Mouse (Mus musculus) erythroid progenitor cell, adult 5-6 weeks (primary cell): ENCODE measurements around the gene Adnp. TPM values are rescaled to one million over a fixed set of nuclear protein-coding genes. Genes with fewer than 3 reads are reported as not detected.

Experiments used
- ATAC-seq: replicated peaks from 2 replicates; pipeline ENCODE4 v1.8.0; 2016; ENCODE audit warnings: moderate number of reproducible peaks, mild to moderate bottlenecking, moderate TSS enrichment, inconsistent platforms; ENCODE audit not compliant: poor library complexity, low FRiP score, severe bottlenecking
- total RNA-seq, 2 experiments: library from RNA; stranded (forward) in 1 of 2; stranded (reverse) in 1 of 2; fragments of 150-400 nt in 1 of 2; fragments of 186-747, 209-891 nt in 1 of 2; gene quantifications; 2 replicates each; pipeline versions ENCODE4 v1.2.3 to v1.2.4; 2015 to 2017; ENCODE audit warnings: low replicate concordance in 2 of 2

Gene Adnp
- total RNA-seq (2015; ENCODE audit: low replicate concordance), result 18.0 and 38.1 TPM in 2 replicates
- 0.53 and 17.5 TPM in 2 replicates for total RNA-seq (2017; ENCODE audit: low replicate concordance)

DNA sequence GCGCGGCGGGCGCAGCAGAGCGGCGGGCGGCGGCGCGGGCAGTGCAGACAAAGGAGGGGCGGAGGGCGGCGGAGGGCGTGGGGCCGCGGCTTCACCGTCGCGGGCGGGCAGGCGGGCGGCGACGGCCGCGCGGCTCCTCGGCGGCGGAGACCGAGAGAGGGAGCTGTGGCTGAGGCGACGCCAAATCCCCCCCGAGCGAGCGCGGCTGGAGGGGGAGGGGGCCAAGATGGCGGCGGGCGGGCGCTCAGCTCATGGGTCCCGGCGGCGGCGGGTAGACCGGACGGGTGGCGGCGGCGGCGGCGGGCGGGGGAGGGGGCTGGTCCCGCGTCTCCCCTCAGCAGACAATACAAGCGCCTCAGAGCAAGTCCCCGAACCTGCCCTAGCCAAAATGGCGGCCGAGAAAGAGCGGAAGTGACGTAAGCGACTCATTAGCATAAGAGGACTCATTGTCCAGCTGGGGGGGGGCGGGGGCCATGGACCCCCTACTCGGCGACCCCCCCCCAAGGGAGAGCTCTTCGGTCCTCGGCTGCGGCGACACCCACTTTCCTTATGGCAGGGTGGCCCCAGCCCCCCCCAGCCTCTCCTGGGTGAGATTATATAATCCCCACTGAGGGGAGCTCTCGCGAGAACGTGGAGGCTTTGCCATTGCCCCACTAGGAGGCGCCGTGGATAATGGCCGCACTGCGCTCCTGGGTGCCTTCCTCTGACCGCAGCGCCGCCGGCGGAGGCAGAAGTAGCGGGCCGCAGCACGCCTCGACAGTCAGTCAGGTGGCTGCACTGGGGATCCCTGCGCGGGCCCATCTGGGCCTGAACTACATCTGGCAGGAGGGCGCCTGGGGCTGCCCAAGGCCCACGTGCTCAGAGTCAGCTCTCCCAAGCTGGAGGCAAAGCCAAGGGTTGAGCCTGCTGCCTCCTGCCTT, at the start of gene Adnp:
Gene Adnp, minus strand, starts transcription at position 388 of the 920 bp plus-strand sequence.
- ATAC-seq, result peak; percentile 91

DNA sequence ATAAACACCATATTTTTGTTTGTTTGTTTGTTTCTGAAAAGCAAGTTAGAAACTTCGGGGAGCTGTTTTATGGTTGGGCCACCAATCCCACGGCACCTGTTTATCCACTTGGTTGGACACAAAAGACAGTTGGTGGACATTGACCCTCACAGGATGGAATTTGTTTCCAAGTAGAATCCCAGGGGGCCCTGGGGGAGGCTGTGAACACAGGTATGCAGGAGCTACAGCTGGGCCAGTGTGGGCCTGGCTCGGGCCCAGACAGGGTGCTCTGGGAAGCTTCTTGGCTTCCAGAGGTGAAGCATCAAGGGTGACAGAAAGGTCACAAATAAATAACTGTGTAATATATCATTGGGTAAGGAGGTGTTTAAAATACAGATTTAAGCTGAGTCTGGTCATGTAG, 49.6 kb upstream of the Adnp start:
- no peak for ATAC-seq

DNA sequence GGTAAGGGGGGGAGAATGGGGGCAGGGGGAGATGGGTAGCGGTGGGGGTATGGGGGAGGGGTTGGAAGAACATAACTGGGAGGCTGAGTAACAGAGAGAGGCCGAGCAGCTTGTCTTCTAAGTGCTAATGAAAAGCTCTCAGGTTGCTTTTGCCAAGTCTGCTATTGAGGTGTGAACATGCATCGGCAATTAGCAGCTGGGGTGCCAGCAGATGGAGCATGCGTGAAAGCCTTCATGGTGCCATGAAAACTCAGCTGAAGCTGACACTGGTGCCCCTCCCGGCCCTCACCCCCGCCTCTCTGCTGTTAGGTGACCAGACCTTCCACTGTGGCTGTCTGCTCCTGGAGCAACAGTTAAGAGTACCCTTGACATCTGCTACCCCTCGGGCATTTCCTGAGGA, 46.9 kb upstream of the Adnp start:
- no peak for ATAC-seq

DNA sequence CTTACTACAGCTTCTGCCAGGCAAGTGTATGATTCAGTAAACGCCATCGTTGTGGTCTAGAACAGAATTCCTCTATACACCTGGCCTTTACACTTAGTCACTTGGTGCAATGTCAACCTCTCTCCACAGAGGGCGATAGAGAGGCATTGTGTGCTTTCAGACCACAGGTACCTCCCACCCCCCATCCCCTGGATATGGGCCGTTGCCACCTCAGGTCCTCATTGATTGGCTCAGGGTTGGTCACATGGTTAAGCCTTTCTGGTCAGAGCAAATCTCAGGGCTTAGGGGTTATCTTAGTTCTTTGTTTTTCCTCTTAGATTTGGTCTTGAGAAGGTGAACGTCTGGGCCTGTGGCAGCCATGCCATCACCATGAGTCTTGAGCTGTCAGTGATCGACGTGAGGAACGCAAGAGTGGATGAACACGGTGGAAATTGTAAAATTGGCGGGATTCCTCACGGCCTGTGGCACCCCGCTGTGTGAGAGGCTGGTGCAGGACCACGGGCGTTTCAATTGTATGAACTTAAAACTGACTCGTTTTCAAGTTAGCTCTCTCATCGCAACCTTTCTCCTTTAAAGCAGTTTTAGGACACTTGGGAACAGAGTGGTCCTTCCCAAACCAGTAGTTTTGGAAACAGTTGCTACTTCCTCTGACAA, 45.9 kb upstream of the Adnp start:
- no peak for ATAC-seq

DNA sequence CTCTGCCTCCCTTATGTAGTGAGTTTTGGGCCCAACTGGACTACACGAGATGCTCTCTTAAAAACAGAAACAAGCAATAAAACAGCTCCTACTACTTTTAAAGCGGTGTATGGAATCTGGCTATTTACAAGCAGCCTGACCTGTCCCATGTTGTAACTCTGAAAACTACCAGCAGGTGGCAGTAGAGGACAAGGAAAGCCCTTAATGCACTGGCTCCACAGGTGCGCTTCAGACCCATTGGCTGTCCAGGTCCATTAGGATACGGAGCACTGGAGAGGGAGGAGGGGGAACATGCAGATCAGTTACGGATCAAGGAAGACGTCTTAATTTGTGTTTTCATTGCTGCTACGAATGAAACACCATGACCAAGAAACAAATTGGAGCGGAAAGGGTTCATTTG, 43.4 kb upstream of the Adnp start:
- peak; percentile 76; the same call in 1 of the 2 replicates for ATAC-seq

DNA sequence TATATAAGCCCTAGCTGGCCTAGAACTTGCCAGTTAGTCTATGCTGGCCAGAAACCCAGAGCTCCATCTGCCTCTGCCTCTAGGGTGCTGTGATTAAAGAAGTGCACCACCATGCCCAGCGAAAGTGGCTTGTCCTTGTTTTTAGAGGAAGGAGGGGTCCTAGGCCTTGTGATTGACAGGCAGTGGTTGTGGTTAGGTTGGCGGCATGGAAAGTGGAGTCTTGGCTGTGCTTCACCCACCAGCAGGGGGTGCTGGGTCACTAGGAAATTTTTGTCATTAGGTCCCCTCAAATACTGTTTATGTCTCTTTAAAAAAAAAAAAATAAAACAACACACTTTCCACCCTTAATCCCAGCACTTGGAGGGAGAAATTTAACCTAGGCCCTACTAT, 41.9 kb upstream of the Adnp start:
- ATAC-seq, result no peak

DNA sequence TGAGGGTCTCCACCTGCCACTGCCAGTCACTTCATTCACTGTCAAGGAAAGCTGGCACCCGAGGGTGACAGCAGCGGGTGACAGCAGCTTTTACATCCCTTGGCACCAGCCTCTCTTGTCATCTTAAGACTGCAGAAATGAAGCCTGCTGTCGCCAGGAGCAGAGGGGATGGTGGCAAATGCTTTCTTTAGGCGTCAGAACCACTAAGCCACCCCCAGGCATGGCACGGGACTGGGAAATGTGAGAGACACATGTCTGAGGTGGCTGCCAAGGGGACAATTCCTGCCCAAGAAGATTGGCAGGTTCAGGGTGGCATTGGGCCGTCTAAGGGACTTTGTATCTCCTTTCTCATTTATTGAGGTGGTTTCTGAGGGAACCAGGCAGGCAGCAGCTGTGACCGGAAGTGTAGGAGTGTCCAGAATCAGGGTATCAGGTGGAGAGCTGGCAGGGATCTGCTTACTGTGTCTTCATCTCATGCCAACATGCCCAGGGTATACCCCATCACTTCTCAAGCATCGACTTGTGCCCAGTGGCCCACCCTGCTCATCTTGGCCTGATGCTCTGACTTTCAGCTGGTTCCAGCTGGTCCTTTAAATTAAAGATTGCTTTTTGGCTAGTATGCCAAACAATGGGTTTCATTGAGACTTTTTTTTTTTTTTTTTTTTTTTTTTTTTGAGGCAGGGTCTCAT, 41.4 kb upstream of the Adnp start:
- ATAC-seq, result no peak

DNA sequence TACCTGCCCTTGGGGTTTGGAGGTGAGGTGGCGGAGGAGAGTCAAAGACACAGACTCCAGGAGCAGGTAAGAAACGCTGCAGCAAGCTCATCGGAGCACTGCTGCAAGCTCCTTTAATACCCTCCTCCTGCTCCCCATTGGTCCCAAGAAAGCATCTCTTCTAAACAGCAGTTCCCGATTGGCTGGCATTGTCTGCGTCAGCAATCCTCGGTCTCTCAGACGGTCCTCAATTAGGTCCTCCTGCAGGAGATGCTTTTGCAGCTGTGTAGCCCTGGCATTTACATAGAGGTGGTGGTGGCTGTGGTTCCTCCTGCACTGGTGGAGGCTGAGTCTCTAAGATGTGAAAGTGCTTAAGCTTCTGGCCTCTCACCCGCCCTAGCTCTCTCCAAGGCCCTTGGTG, 38.7 kb upstream of the Adnp start:
- ATAC-seq, result no peak

DNA sequence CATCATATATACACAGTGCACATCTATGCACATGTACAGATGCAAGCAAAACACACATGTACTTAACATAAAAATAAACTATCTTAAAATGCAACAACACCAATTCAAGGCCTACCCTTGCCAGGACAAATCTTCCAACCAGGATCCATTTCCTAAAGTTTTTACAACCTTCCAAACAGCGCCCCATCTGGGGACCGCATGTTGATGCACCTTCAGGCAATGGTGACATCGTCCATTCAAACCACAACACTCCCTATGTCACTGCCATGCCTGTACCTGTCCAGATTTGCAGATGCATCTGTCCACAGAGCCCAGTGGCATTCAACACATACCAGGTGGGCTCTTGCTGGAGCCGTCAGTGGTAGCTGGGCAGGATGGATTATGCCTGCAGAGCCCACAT, 36.4 kb upstream of the Adnp start:
- ATAC-seq, result 0 out of 2 replicates have a peak, but pooled peaks have one; percentile 34

DNA sequence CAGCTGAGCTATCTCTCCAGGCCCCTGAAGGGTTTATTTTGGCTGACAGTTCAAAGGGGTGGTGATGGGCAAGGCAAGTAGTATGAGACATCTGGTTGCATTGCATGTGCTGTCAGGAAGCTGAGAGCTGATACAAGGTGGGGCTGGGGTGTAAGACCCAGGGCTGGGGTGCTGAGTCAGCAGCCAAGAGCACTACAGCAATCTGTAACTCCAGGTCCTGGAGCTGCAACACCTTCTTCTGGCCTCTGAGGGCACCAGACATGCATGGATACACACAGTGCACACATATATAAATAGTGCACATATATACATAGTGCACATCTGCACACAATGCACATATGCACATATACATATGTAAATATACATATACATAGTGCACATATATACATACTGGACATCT, 35.9 kb upstream of the Adnp start:
- ATAC-seq, result no peak

DNA sequence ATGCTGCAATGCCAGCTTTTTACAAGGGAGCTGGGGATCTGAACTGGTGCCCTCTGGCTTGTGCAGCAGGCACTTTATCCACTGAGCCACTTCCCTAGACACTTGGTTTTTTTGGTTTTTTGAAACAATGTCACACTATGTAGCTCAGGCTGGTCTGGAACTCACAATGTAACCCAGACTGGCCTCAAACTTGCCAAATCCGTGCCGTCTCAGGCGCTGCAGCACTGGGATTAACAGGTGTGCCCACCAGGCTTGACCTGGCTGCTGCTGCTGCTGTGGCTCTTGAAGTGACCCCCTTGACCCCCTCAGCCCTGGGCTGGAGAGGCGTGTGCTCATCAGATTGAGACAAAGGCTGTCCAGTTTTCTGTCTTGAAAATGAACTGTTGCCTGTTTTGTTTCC, 31.4 kb upstream of the Adnp start:
- peak; percentile 52; the same call in 1 of the 2 replicates for ATAC-seq

DNA sequence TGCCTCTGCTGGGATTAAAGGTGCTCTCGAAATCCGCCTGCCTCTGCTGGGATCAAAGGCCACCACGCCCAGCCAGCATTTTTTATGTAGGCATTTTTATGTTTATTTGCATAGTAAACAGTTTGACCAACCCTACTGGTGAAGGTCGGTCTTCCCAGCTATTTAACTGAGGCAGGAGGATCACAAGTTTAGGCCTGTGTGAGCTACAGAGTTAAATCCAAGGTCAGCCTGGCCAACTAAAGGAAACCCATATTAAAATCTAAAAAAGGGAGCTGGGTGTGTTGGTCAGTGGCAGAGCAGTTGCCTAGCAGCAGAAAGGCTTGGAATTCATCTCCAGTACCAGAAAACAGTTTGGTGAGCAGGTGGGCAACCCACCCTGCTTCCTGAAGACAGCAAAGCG, 26.4 kb upstream of the Adnp start:
- ATAC-seq, result no peak

DNA sequence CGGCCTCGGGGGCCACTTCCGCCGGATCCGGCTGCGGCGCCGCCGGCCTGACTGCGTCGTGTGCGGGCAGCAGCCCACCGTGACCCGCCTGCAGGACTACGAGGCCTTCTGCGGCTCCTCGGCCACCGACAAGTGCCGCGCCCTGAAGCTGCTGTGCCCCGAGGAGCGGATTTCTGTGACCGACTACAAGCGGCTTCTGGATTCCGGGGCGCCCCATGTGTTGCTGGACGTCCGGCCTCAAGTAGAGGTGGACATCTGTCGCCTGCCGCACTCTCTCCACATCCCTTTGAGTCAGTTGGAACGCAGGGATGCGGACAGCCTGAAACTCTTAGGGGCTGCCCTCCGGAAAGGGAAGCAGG, 24.5 kb upstream of the Adnp start:
- no peak for ATAC-seq

DNA sequence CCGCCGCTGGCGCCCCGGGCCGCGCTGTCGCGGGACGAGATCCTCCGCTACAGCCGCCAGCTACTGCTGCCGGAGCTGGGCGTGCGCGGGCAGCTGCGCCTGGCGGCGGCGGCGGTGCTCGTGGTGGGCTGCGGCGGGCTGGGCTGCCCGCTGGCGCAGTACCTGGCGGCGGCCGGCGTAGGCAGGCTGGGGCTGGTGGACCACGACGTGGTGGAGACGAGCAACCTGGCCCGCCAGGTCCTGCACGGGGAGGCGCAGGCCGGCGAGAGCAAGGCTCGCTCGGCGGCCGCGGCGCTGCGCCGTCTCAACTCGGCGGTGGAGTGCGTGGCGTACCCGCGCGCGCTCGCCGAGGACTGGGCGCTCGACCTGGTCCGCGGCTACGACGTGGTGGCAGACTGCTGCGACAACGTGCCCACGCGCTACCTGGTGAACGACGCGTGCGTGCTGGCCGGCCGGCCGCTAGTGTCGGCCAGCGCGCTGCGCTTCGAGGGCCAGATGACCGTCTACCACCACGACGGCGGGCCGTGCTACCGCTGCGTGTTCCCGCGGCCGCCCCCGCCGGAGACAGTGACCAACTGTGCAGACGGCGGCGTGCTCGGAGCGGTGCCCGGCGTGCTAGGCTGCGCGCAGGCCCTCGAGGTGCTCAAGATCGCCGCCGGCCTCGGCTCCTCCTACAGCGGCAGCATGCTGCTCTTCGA, 24.0 kb upstream of the Adnp start:
- ATAC-seq, result no peak

DNA sequence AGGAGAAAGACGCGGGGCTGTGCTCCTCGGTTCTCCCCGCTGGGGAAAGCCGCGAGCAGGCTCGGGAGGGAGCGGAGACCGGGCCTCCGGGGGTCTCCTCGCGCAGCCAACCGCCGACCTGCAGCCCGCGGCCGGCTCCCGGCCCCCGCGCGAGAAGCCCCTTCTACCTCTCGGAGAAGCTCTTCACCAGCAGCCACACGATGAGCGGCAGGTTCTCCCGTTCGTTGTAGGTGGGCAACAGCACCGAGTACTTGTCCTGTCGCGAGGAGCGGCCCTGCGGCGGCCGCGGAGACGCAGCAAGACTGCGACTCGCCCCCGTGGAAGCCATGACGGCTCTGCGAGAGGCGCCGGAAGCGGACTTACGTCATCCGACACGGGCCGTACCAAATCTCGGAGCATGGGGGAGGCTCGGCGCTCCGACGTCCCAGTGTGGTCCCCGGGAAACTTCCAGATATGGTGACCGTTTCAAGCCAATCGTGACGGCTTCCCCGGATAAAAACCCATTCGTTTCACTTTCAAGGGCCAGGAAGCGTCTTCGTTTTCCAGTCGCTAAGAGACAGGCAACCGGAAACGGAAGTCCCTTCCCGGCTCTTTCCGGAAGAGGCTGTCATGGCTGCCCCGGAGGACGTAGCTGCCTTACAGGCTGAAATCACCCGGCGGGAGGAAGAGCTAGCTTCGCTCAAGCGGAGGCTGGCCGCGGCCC, 23.3 kb upstream of the Adnp start, which contains the start of the genes Gm20716, Dpm1 and Mocs3:
Gene Gm20716, minus strand, starts transcription at position 339 of the 703 bp plus-strand sequence.
Gene Dpm1, minus strand, starts transcription at position 566 of the 703 bp plus-strand sequence.
Gene Mocs3, plus strand, starts transcription at position 597 of the 703 bp plus-strand sequence.
- ATAC-seq, result peak; percentile 94

DNA sequence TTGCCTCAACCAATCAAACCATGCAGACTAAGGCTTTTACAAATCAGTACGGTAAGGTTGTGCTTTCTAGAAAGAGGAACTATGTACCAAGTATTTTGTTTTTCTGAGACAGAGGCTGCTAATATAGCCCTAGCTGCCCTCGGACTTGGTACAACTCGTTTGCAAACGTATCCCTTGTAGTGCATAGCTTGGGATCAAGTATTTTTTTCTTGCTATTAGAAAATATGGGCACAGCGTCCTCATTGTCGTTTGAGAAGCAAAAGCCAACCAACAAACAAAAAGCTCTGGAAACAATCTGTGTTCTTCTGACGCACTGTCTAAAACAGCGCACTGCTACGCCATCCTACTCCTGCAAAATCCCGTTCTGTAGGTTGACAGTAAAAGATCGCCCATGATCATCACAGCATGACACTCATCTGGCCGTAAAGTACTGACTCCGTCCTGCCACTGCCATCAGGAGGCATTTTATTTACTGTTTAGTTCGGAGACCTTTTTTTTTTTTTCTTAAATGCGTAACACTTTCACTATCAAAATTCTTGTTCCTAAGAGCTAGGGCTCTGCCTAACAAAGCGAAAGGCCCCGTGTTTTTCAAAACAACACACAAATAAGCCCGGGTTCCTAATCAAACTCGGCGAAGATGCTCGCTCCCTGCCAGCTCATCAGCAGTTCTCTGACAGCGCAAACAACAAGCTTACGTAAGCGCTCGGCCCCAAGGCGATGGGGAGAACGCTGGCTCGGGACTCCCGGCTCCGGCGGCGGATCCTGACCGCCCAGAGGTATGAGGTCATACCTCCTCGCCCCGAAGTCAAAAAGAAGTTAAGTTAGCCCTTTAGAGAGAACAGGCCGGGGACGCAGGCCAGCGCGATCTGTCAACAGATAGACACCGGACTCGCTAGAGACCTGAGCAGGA, 22.5 kb upstream of the Adnp start:
- peak; percentile 32; the same call in 1 of the 2 replicates for ATAC-seq

DNA sequence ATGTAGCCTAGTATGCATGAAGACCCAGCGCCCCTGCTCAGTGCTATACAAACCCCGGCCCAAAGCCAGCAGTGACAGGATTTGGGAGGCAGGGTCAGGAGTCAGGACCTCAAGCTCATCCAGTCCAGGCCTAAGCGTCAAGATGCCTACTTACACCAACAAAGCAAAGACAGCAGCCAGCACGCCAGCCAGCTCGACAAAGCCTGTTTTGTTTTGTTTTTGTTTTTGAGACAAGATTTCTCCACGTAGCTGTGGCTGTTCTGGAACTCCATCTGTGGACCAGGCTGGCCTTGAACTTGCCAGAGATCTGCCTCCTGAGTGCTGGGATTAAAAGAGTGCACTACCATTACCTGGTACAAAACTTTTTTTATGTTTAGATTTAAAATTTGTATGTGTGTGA, 16.4 kb upstream of the Adnp start:
- ATAC-seq, result no peak

DNA sequence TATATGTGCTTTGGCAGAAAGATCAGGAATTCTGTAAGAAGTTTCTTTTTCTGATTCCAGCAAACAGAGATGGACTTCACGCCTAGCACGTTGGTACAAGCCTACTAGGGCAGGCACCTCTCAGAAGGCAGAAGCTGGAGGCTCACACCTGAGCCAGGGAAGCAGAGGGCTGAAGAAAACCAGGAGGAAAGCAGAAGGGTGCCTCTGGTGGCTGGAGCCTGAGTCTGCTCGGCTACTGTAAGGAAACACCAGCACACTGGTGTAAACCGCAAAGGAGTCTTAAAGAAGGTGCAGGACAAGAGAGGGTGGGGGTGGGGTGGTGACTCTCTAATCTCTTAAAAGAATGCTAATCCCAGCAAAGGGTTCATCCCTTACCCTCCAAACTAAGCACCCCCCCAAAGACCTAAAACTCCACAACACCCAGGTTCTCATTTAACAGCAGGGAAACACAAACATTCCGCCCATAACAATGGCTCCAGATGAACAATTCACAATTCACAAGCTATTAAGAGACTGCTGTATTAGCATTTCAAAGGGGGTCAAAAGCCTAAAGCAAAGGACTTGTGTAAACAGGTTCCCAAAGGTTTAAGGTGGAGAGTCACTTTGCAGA, 7.0 kb upstream of the Adnp start:
- no peak for ATAC-seq
